Mouse (Mus musculus): Measurements from ENCODE around the gene Rarg.

- TF ChIP-seq CTCF (IDR thresholded peaks at IDR 0.05; ENCODE audit: low read depth) (no peak), EP300 (optimal IDR thresholded peaks at IDR 0.05) (no peak)
Observed at GRCm38 (mm10) chr15:102244306-102245191, 12.8 kb downstream of the Rarg start.
